Mouse (Mus musculus): ENCODE data around the gene Scd2.

DNA sequence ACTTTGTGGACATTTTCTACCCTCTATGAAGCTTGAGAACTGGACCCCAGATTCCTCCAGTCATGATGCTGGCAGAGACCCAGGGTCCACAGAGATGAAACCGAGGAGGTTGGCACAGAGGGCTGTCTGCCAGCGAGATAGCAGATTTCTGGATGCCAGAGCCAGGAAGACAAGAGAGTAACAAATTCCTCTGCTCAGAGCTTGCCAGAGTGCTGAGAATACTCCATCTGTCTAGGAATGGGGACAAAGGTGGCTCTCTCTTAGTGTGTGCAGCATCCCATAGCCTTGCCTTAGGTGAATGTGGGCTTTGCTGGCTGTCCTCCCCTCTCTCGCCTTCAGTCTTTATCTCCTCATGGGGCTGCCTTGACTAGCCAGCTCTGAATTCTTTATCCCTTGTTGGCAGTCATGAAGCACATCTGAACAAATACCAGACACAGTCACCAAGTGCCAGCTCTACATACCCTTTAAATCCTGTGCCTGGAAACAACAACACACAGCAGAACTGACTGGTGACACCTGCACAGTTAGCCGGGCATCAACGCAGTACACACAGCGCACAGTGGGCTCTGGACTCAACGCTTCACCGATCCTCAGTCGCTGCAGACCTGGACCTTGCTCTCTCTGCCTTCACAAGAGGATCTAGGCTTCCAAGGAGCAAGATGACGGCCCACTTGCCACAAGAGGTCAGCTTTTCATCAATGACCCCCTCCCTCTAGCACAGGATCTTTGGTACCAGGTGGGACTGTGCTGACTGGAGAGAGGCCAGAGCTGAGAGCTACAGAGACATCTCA is 39.6 kb downstream of the Scd2 start, which contains the start of gene Scd4:
- TF ChIP-seq CTCF (IDR thresholded peaks at IDR 0.05; ENCODE audit: extremely low read depth, insufficient read length, insufficient replicate concordance, low read depth, low read length) (no peak), POLR2A (IDR thresholded peaks at IDR 0.05; ENCODE audit: low read depth, low read length) (no peak)

Measured in small intestine, adult 2 months (tissue).